Mouse (Mus musculus) CH12.LX (cell line): ENCODE data around the gene Sgms1. TPM values are rescaled to one million over a fixed set of nuclear protein-coding genes. Genes with fewer than 3 reads are reported as not detected.
"Not testable (repeated sequence)": the region's sequence is repeated elsewhere in the genome, so short reads cannot be mapped to it uniquely, and the experiment has no call there.

Experiments used
- DNase-seq: peaks from one replicate; pipeline ENCODE4 v3.0.0-alpha.2; 2013; ENCODE audit errors: extremely low read depth
- H3K27ac ChIP-seq: 2 replicates; pipeline ENCODE4 v1.5.1; 2012; ENCODE audit warnings: low read depth, mild to moderate bottlenecking, control low read depth, moderate library complexity; ENCODE audit not compliant: insufficient read depth
- H3K27me3 ChIP-seq: replicated peaks from 2 replicates; pipeline ENCODE3; 2012; ENCODE audit warnings: inconsistent platforms
- H3K36me3 ChIP-seq, 2 experiments: replicated peaks in 1 of 2; 2 replicates each; pipeline versions ENCODE3 to v1.6.1; 2012; ENCODE audit warnings: inconsistent platforms in 1 of 2, low read length in 1 of 2, mild to moderate bottlenecking in 1 of 2, mixed read lengths in 1 of 2, moderate library complexity in 1 of 2; ENCODE audit not compliant: control insufficient read depth in 1 of 2, insufficient read depth in 1 of 2
- H3K4me1 ChIP-seq, 2 experiments: 2 replicates each; pipeline ENCODE4 v1.6.1; 2012; ENCODE audit warnings: inconsistent platforms in 1 of 2, moderate library complexity in 1 of 2; ENCODE audit not compliant: insufficient read depth in 2 of 2, control insufficient read depth in 1 of 2
- H3K4me2 ChIP-seq: 2 replicates; pipeline ENCODE4 v1.6.1; 2012; ENCODE audit warnings: low read depth, mild to moderate bottlenecking, control low read depth; ENCODE audit not compliant: poor library complexity, insufficient read depth, severe bottlenecking
- H3K4me3 ChIP-seq, 3 experiments: fragments of 150-350 bp in 1 of 3; sonication (generic) in 1 of 3; replicated peaks in 1 of 3; 2 replicates each; pipeline versions ENCODE3 to v1.5.1; 2011 to 2012; ENCODE audit warnings: low read depth in 2 of 3, low read length in 2 of 3, mild to moderate bottlenecking in 2 of 3, moderate library complexity in 2 of 3, control low read depth in 1 of 3, improper control_type of control experiment in 1 of 3, inconsistent platforms in 1 of 3, mixed read lengths in 1 of 3; ENCODE audit not compliant: poor library complexity in 1 of 3
- H3K79me2 ChIP-seq: replicated peaks from 2 replicates; pipeline ENCODE4 v1.6.1; 2012; ENCODE audit warnings: mild to moderate bottlenecking, moderate library complexity; ENCODE audit not compliant: control insufficient read depth, poor library complexity, insufficient read depth, severe bottlenecking; ENCODE audit errors: extremely low read depth
- H3K9ac ChIP-seq: 2 replicates; pipeline ENCODE4 v1.6.1; 2012; ENCODE audit warnings: low read depth, mild to moderate bottlenecking, control low read depth, moderate library complexity; ENCODE audit not compliant: insufficient read depth
- H3K9me3 ChIP-seq: replicated peaks from 2 replicates; pipeline ENCODE3; 2012; ENCODE audit warnings: low read length, inconsistent platforms, mixed read lengths
- BHLHE40 ChIP-seq: IDR thresholded peaks from 2 replicates; pipeline ENCODE4 v1.6.1; 2011; ENCODE audit warnings: mild to moderate bottlenecking, low read depth, low read length, improper control_type of control experiment
- CTCF ChIP-seq, 2 experiments: IDR thresholded peaks in 1 of 2; conservative IDR thresholded peaks in 1 of 2; 2 replicates each; pipeline ENCODE4 v1.5.1; 2011 to 2012; ENCODE audit warnings: low read depth in 2 of 2, low read length in 2 of 2, improper control_type of control experiment in 1 of 2, inconsistent platforms in 1 of 2, mild to moderate bottlenecking in 1 of 2, moderate library complexity in 1 of 2
- E2F4 ChIP-seq: IDR thresholded peaks from 2 replicates; pipeline ENCODE4 v1.6.1; 2011; ENCODE audit warnings: low read depth, low read length, improper control_type of control experiment; ENCODE audit not compliant: insufficient replicate concordance
- ELF1 ChIP-seq: IDR thresholded peaks from 2 replicates; pipeline ENCODE4 v1.6.1; 2014; ENCODE audit warnings: low read depth, mild to moderate bottlenecking, inconsistent platforms, low read length, improper control_type of control experiment
- GABPA ChIP-seq: IDR thresholded peaks from 2 replicates; pipeline ENCODE4 v1.6.1; 2012; ENCODE audit warnings: low read depth, low read length, improper control_type of control experiment, inconsistent platforms; ENCODE audit not compliant: insufficient replicate concordance
- JUN ChIP-seq: IDR thresholded peaks from 2 replicates; pipeline ENCODE4 v1.6.1; 2011; ENCODE audit warnings: low read depth, mild to moderate bottlenecking, low read length, improper control_type of control experiment, moderate library complexity; ENCODE audit not compliant: insufficient read depth
- JUND ChIP-seq: conservative IDR thresholded peaks from 2 replicates; pipeline ENCODE4 v1.6.1; 2011; ENCODE audit warnings: low read depth, low read length, improper control_type of control experiment
- MAFK ChIP-seq: IDR thresholded peaks from 2 replicates; pipeline ENCODE4 v1.6.1; 2011; ENCODE audit warnings: low read length, improper control_type of control experiment; ENCODE audit not compliant: insufficient replicate concordance
- MAX ChIP-seq: IDR thresholded peaks from 2 replicates; pipeline ENCODE4 v1.6.1; 2011; ENCODE audit warnings: low read length, improper control_type of control experiment
- MAZ ChIP-seq: IDR thresholded peaks from 2 replicates; pipeline ENCODE4 v1.6.1; 2012; ENCODE audit warnings: low read depth, mild to moderate bottlenecking, inconsistent platforms, low read length, improper control_type of control experiment, moderate library complexity
- MYC ChIP-seq: IDR thresholded peaks from 2 replicates; pipeline ENCODE4 v1.6.1; 2011; ENCODE audit warnings: low read depth, mild to moderate bottlenecking, improper control_type of control experiment, low read length
- NRF1 ChIP-seq: IDR thresholded peaks from 2 replicates; pipeline ENCODE4 v1.6.1; 2014; ENCODE audit warnings: low read depth, mild to moderate bottlenecking, inconsistent platforms, low read length, improper control_type of control experiment, moderate library complexity
- PAX5 ChIP-seq: IDR thresholded peaks from 2 replicates; pipeline ENCODE4 v1.6.1; 2012; ENCODE audit warnings: low read length, inconsistent platforms, mixed read lengths
- RAD21 ChIP-seq: IDR thresholded peaks from 2 replicates; pipeline ENCODE4 v1.6.1; 2011; ENCODE audit warnings: low read depth, mild to moderate bottlenecking, low read length, improper control_type of control experiment, moderate library complexity
- RCOR1 ChIP-seq: conservative IDR thresholded peaks from 2 replicates; pipeline ENCODE4 v1.6.1; 2012; ENCODE audit warnings: low read depth, mild to moderate bottlenecking, inconsistent platforms, low read length, improper control_type of control experiment
- SIN3A ChIP-seq: IDR thresholded peaks from 2 replicates; pipeline ENCODE4 v1.6.1; 2012; ENCODE audit warnings: low read length, improper control_type of control experiment, inconsistent platforms
- UBTF ChIP-seq: IDR thresholded peaks from 2 replicates; pipeline ENCODE4 v1.6.1; 2012; ENCODE audit warnings: low read depth, mild to moderate bottlenecking, inconsistent platforms, low read length, improper control_type of control experiment, moderate library complexity
- USF1 ChIP-seq: IDR thresholded peaks from 2 replicates; pipeline ENCODE4 v1.6.1; 2014; ENCODE audit warnings: low read depth, mild to moderate bottlenecking, inconsistent platforms, low read length, improper control_type of control experiment
- USF2 ChIP-seq: conservative IDR thresholded peaks from 2 replicates; pipeline ENCODE4 v1.6.1; 2011; ENCODE audit warnings: low read depth, low read length, improper control_type of control experiment
- ZC3H11A ChIP-seq: IDR thresholded peaks from 2 replicates; pipeline ENCODE4 v1.6.1; 2012; ENCODE audit warnings: low read depth, mild to moderate bottlenecking, inconsistent platforms, low read length, improper control_type of control experiment
- dilution Hi-C: fragments of 300-500 bp; cut with MboI; formaldehyde crosslinking; loops from 2 replicates; pipeline ENCODE4 v1.14.3; 2020; ENCODE audit warnings: low sequenced_read_pairs; ENCODE audit not compliant: extremely low pct_unique_long_range_greater_than_20kb, extremely low pct_ligation_motif_present
- in situ Hi-C: fragments of 300-500 bp; cut with MboI; formaldehyde crosslinking; loops from 3 replicates; pipeline ENCODE4 v1.14.3; 2019; ENCODE audit warnings: low sequenced_read_pairs, low pct_ligation_motif_present, low pct_unique_long_range_greater_than_20kb, mixed read lengths
- polyA plus RNA-seq: library from polyadenylated mRNA; unstranded; fragments of >175 nt; gene quantifications from 2 replicates; pipeline ENCODE4 v1.2.1, GENCODE M21; 2012; ENCODE audit warnings: low read depth; ENCODE audit not compliant: insufficient read length
- total RNA-seq, 2 experiments: library from RNA; depleted of rRNA; stranded (reverse); fragments of 300-350 nt in 1 of 2; fragments of >200 nt in 1 of 2; gene quantifications; 2 replicates each; pipeline ENCODE4 v1.2.3; 2012 to 2014

Gene Sgms1
- total and polyA plus RNA-seq, 3 experiments, result 1.4 to 1.8 (median 1.8) TPM

DNA sequence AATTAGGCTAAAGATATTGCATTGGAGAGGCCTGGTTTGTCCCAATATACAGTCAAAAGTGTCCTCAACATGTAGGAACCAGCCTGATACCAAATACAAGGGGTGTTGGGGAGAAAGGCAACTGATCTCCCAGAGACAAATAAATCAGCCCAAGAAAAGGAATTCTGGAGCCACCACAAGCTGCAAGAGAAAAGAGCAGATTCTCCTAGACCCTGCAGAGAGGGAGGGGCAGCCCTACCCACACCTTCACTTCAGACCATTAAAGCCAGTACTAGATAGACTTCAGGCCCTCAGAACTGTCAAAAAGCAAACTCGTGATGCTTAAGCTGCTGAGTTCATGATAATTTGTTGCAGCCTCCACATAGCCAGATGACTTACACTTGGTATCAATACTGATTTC lies 70.5 kb downstream of the Sgms1 start:
- Histone ChIP-seq H3K4me2 (no peak overlapping the region), H3K9me3 (no peaks in the 10 kb centered on the region), H3K4me1 (peaks cover 0 to 9% of the 10 kb centered on the region in 2 experiments; a peak in 2 of 4 replicates), H3K27ac (no peak overlapping the region), H3K36me3 (no peaks in the 10 kb centered on the region), H3K9ac (no peak overlapping the region), H3K27me3 (no peaks in the 10 kb centered on the region), H3K4me3 (no peak overlapping the region), H3K79me2 (no peaks in the 10 kb centered on the region)
- TF ChIP-seq JUN (no peak), MAX (no peak), MAZ (no peak), E2F4 (no peak), USF2 (no peak), CTCF (conservative IDR thresholded peaks at IDR 0.05 in 1 of 2, IDR thresholded peaks at IDR 0.05 in 1 of 2; ENCODE audit: low read depth in 2 of 2, low read length in 2 of 2) (no peak), SIN3A (no peak), ELF1 (no peak), USF1 (no peak), RCOR1 (no peak), RAD21 (no peak), MYC (no peak), NRF1 (no peak), UBTF (no peak), GABPA (no peak), MAFK (no peak), BHLHE40 (no peak), PAX5 (no peak), JUND (no peak), ZC3H11A (no peak)
- dilution Hi-C loops (no loop called here), in situ Hi-C loops (no loop called here)
- no peak for DNase-seq

GRCm38 (mm10) chr19:32317347-32317746 lies 72.2 kb downstream of the Sgms1 start:
- dilution Hi-C loops, H3K79me2 ChIP-seq, in situ Hi-C loops, DNase-seq, H3K4me1 ChIP-seq, H3K9me3 ChIP-seq, H3K27ac ChIP-seq, H3K4me3 ChIP-seq, H3K4me2 ChIP-seq, H3K27me3 ChIP-seq, H3K36me3 ChIP-seq, H3K9ac ChIP-seq: not testable (repeated sequence)
